Mouse (Mus musculus): ENCODE results near the gene Fry.

The Fry gene

GRCm38 (mm10) chr5:150229776-150230175, 111.3 kb downstream of the Fry start:
- DNase-seq: no peak

GRCm38 (mm10) chr5:150232159-150233150, 114.0 kb downstream of the Fry start:
- peak; percentile 70 for DNase-seq

- DNase-seq: peak; percentile 83
These were observed 114.9 kb downstream of the Fry start for GRCm38 (mm10) chr5:150233154-150233886.

- no peak for DNase-seq
These were observed 117.5 kb downstream of the Fry start for GRCm38 (mm10) chr5:150235931-150236330.

GRCm38 (mm10) chr5:150236597-150236996, 118.2 kb downstream of the Fry start:
- DNase-seq: no peak

- no peak for DNase-seq
These were observed 123.2 kb downstream of the Fry start for GRCm38 (mm10) chr5:150241638-150242037.

GRCm38 (mm10) chr5:150246737-150247136, 128.3 kb downstream of the Fry start:
- peak; percentile 35 for DNase-seq

- DNase-seq: no peak
These were observed 139.3 kb downstream of the Fry start for GRCm38 (mm10) chr5:150257764-150258163.

- DNase-seq: peak; percentile 85
These were observed 141.0 kb downstream of the Fry start for GRCm38 (mm10) chr5:150259191-150260053.

- no peak for DNase-seq
These were observed 141.6 kb downstream of the Fry start for GRCm38 (mm10) chr5:150260054-150260386.

- DNase-seq: no peak
These were observed 142.9 kb downstream of the Fry start for GRCm38 (mm10) chr5:150261361-150261760.

- no peak for DNase-seq
These were observed 143.7 kb downstream of the Fry start for GRCm38 (mm10) chr5:150262046-150262716.

GRCm38 (mm10) chr5:150262717-150263103, 144.3 kb downstream of the Fry start:
- DNase-seq: no peak

- DNase-seq: no peak
These were observed 144.7 kb downstream of the Fry start for GRCm38 (mm10) chr5:150263162-150263561.

- DNase-seq: no peak
These were observed 145.2 kb downstream of the Fry start for GRCm38 (mm10) chr5:150263656-150264055.

GRCm38 (mm10) chr5:150265005-150265404, 146.6 kb downstream of the Fry start:
- DNase-seq: no peak

- DNase-seq: peak; percentile 34
These were observed 147.5 kb downstream of the Fry start for GRCm38 (mm10) chr5:150265953-150266352.

GRCm38 (mm10) chr5:150268261-150268660, 149.8 kb downstream of the Fry start:
- no peak for DNase-seq

- DNase-seq: no peak
These were observed 152.0 kb downstream of the Fry start for GRCm38 (mm10) chr5:150270468-150270867.

GRCm38 (mm10) chr5:150272173-150272572, 153.7 kb downstream of the Fry start:
- DNase-seq: no peak

- DNase-seq: no peak
These were observed 156.9 kb downstream of the Fry start for GRCm38 (mm10) chr5:150275314-150275713.

GRCm38 (mm10) chr5:150276611-150277010, 158.2 kb downstream of the Fry start:
- DNase-seq: no peak

All from retina, postnatal 1 day (tissue).